Mouse (Mus musculus) myocyte (in vitro differentiated cells): Measurements from ENCODE around the gene Disp3.

ENCODE experiments used
- CEBPB ChIP-seq: IDR thresholded peaks from 2 replicates; pipeline ENCODE4 v1.6.1; 2011; ENCODE audit warnings: mild to moderate bottlenecking, moderate library complexity; ENCODE audit not compliant: poor library complexity, insufficient read depth, severe bottlenecking
- MAX ChIP-seq: IDR thresholded peaks from one replicate; pipeline ENCODE4 v1.6.1; 2011; ENCODE audit warnings: low read depth, mild to moderate bottlenecking, control low read depth
- MYOD1 ChIP-seq, 3 experiments: IDR thresholded peaks; one replicate each; pipeline ENCODE4 v1.6.1; 2011; ENCODE audit warnings: control low read depth in 2 of 3, low read depth in 2 of 3, mild to moderate bottlenecking in 2 of 3, moderate library complexity in 1 of 3; ENCODE audit not compliant: insufficient read length in 2 of 3, control insufficient read depth in 1 of 3
- POLR2A ChIP-seq: IDR thresholded peaks from one replicate; pipeline ENCODE4 v1.6.1; 2011; ENCODE audit warnings: low read depth, mild to moderate bottlenecking, control low read depth, moderate library complexity; ENCODE audit not compliant: insufficient read length
- POLR2AphosphoS2 ChIP-seq: IDR thresholded peaks from one replicate; pipeline ENCODE4 v1.6.1; 2011; ENCODE audit warnings: low read depth, control low read depth; ENCODE audit not compliant: insufficient read length
- REST ChIP-seq: IDR thresholded peaks from one replicate; pipeline ENCODE4 v1.6.1; 2011; ENCODE audit warnings: mild to moderate bottlenecking, control low read depth, moderate library complexity; ENCODE audit not compliant: insufficient read depth, insufficient read length
- TCF12 ChIP-seq: IDR thresholded peaks from one replicate; pipeline ENCODE4 v1.6.1; 2011; ENCODE audit warnings: mild to moderate bottlenecking, control low read depth; ENCODE audit not compliant: poor library complexity, insufficient read depth, severe bottlenecking
- USF1 ChIP-seq: IDR thresholded peaks from one replicate; pipeline ENCODE4 v1.6.1; 2011; ENCODE audit warnings: low read depth, mild to moderate bottlenecking, control low read depth, moderate library complexity

- no peak for TF ChIP-seq POLR2A
- no peak for TF ChIP-seq REST
- no peak for TF ChIP-seq MYOD1 (IDR thresholded peaks at IDR 0.05; ENCODE audit: control insufficient read depth in 1 of 3, insufficient read length in 2 of 3, low read depth in 2 of 3)
- no peak for TF ChIP-seq USF1
- no peak for TF ChIP-seq POLR2AphosphoS2
- TF ChIP-seq CEBPB = no peak
- no peak for TF ChIP-seq MAX
- no peak for TF ChIP-seq TCF12
Measured at GRCm38 (mm10) chr4:148218238-148218637, 69.5 kb downstream of the Disp3 start.
